Mouse (Mus musculus): ENCODE results near the gene Degs1.

The Degs1 gene

DNA sequence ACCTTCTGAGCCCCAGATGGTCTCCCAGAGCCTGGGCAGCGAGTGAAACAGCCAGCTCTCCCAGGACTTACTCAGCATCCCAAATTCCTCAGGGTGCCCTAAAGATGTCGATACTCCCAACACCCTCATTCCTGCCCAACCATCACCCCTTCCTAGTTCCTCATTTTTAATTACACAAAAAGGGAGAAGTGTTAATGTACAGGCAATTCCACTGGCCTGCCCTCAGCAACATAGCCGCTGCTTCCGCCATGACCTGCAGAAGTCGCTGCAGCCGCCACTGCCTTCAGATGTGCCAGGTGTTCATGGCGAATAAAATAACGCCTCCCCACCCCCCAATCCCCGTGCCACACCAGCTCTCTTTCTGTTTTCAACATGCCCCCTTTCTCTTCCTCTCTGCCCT lies 56.3 kb downstream of the Degs1 start:
- DNase-seq (ENCODE audit: low read depth, low spot score): no peak
